Mouse (Mus musculus) erythroblast, embryonic 14.5 days (primary cell): Measurements from ENCODE around the gene Mlxipl.

Experiments
- GATA1 ChIP-seq: IDR thresholded peaks from 2 replicates; pipeline ENCODE4 v1.6.1; 2012; ENCODE audit warnings: low read length, inconsistent platforms, mixed read lengths
- TAL1 ChIP-seq: IDR thresholded peaks from 3 replicates; pipeline ENCODE4 v1.6.1; 2012; ENCODE audit warnings: low read length, inconsistent platforms, mixed read lengths

GRCm38 (mm10) chr5:135109426-135109825, 19.7 kb downstream of the Mlxipl start:
- TF ChIP-seq TAL1 (no peak), GATA1 (no peak)
